Mouse (Mus musculus): ENCODE results near the gene Aplf.

Gene Aplf

GRCm38 (mm10) chr6:87671771-87672517, at the start of gene Aplf:
Gene Aplf, minus strand, starts transcription at chr6:87672193.
- in situ Hi-C loops (cut with MboI, MseI): loop anchor here (25.0 kb wide), 1 partner anchor 210 kb away; no protein-coding TSS in a partner anchor

DNA sequence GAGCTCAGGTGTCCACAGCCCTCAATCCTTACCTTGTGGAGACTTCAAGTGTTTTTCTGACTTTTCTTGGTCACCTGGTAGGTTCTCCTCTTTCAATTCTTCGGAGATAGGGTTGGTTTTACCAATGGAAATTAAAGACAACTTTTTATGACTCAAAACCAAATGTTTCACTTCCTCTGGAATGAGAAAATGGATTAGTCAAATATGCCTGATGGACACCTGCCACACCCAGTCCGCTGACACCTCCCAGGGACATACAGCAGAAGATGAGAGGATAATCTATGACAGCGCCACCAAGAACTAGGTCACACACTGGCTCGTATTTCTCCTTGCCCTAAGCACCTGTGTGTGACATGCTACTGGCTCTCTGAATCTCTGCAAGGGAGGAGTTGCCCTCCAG, 42.1 kb upstream of the Aplf start:
- in situ Hi-C loops (cut with MboI, MseI): no loop called here

GRCm38 (mm10) chr6:87712311-87712710, 40.3 kb upstream of the Aplf start:
- in situ Hi-C loops (cut with MboI, MseI): no loop called here

DNA sequence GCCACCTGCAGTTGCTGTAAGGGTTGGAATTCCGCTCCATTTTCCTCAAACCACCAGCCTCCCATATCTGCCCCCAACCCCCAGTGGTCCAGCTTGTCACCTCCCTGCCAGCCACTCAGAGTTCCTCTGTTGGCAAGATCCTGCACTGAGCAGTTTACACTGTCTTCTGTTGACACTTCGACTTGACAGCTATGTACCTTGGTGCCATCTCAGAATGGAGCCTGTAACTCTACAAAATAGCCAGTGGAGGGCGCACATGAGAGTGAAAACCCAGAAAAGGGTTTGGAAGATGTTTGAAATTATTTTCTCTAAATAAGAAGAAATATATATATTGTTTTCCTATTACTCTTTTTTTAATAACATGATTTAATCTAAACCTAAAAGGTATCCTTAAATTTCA, 34.3 kb upstream of the Aplf start:
- in situ Hi-C loops (cut with MboI, MseI): no loop called here

DNA sequence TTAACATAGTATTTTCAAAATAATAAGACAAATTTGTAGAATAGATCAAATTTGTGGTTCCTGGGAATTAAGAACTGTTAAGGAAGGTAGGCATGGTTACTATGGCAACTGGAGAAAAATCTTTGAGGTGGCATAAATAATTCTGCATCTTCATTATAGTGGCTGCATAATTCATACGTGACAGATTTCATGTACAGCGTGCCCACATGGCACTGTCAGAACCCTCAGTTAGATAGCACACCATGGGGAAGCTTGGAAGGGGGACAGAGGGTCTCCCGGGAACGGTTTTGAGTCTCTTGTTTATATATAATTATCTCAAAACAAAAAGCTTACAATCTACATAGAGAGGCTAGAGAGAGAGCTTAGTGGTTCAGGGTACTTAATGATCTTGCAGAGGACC, 24.6 kb upstream of the Aplf start:
- in situ Hi-C loops (cut with MboI, MseI): no loop called here

DNA sequence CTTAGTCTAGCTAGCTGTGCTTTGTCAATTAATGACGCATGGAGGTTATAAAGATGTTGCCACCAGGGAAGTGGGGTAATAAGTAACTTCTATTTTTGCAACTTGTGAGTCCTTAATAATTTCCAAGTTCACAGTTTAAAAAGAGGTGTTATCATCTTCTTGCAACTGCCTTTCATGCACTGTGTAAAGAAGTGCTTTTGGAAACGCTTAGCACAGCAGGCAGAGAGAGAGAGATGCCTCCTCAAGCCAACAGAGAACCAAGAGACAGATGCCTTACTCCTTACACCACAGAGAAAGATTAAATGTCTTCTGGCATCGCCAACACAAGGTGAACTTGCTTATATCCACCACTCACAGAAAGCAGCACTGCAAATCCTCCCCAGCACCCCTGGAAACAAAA, 24.0 kb upstream of the Aplf start:
- in situ Hi-C loops (cut with MboI, MseI): no loop called here

- in situ Hi-C loops (cut with MboI, MseI): no loop called here
These were observed 8.4 kb upstream of the Aplf start for GRCm38 (mm10) chr6:87680418-87680817.

- in situ Hi-C loops (cut with MboI, MseI): loop anchor here (25.0 kb wide), 1 partner anchor 210 kb away; no protein-coding TSS in a partner anchor
These were observed 668 bp upstream of the Aplf start for GRCm38 (mm10) chr6:87672661-87673060.

DNA sequence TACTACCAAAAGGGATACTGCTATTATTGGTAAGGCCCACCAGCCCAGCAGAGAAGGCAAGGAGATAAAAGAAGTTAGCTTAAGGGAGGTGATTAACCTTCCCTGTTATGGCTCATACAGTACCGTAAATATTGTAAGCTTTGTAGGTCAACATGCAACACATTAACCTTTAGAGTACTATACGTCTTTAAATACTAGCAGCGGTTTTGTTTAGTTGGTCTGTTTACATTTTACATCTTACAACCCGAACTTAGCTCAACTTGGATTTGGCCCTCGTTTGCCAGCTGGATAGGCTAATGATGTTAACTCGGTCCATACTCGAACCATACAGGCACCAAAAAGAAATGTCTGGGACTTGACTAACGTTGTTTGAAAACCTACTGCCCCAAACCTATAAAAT, 640 bp downstream of the Aplf start:
- in situ Hi-C loops (cut with MboI, MseI): loop anchor here (25.0 kb wide), 1 partner anchor 209 kb away; no protein-coding TSS in a partner anchor

DNA sequence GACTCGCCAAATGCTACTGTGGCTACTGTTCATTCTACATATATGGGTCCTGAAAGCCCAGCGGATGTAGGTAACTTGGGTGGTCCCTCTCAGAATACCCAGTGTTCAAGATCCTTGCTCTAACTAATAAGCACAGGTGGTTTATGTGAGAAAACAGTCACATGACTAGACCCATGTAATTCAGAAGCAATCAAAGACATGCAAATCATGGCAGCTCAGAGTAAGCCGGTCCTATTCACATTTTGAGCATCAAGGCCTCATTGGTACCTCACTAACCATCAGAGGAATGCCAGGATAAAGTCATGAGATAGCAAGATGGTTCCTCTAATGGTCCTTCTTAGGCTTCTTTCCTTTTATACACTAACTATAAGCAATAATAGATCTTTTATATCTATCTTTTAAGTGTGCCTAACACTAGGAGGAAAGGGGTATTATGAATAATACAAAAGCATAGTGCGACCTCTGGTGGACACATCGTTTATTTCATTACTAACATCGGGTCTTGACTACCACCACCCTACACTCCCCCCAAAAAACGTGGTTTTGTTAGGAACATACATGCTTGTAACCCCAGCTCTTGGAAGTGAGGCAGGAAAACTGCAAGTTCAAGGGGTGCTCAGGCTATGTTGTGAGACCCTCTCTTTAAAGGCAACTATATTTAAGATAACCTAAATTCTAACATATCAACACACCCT, 2.0 kb downstream of the Aplf start:
- in situ Hi-C loops (cut with MboI, MseI): loop anchor here (10.0 to 25.0 kb wide), 2 partner anchors 208 to 285 kb away; partner anchors contain the start of gene Gkn3

GRCm38 (mm10) chr6:87668733-87669132, 3.3 kb downstream of the Aplf start:
- in situ Hi-C loops (cut with MboI, MseI): loop anchor here (10.0 to 25.0 kb wide), 2 partner anchors 206 to 284 kb away; partner anchors contain the start of gene Gkn3

- in situ Hi-C loops (cut with MboI, MseI): loop anchor here (10.0 to 25.0 kb wide), 2 partner anchors 206 to 283 kb away; partner anchors contain the start of gene Gkn3
These were observed 4.2 kb downstream of the Aplf start for GRCm38 (mm10) chr6:87667804-87668203.

DNA sequence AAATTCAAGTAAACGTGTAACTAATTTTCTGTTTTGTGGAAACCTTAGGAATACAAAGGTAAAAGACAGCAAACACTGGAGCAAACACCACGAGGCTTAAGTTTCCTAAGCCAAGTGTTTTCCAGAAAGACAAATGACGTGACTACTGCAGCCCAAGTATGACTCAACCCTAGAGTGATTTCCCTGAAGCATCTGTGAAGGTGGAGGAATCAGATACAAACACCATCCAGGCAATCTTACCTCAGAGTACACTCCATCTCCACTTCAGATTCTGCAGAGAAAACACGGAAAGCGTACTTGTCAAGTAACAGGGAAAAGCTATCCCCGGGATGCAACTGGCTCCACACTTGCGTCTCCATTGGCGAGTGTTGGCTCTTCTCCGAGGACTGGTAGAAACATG, 8.5 kb downstream of the Aplf start:
- in situ Hi-C loops (cut with MboI, MseI): loop anchor here (10.0 to 25.0 kb wide), 2 partner anchors 201 to 279 kb away; partner anchors contain the start of gene Gkn3

- in situ Hi-C loops (cut with MboI, MseI): loop anchor here (10.0 to 25.0 kb wide), 2 partner anchors 200 to 277 kb away; partner anchors contain the start of gene Gkn3
These were observed 9.8 kb downstream of the Aplf start for GRCm38 (mm10) chr6:87662197-87662596.

DNA sequence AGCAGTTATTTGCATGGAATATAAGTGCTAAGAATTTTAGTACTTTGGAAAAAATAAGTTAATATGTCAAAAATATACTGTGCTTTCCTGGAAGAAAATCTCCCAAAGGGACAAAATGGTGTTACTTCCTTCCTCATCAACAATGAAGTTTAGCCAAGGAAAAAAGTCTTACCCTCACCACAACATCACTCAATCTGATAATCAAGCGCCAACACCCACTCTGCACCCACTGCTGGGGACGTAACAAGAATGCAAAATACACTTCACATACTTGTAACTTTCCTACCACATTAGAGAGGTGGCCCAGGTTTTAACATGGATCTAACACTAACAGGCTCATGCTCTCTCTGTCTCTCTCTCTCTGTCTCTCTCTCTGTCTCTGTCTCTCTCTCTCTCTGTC, 10.3 kb downstream of the Aplf start:
- in situ Hi-C loops (cut with MboI, MseI): loop anchor here (10.0 to 25.0 kb wide), 2 partner anchors 199 to 277 kb away; partner anchors contain the start of gene Gkn3

DNA sequence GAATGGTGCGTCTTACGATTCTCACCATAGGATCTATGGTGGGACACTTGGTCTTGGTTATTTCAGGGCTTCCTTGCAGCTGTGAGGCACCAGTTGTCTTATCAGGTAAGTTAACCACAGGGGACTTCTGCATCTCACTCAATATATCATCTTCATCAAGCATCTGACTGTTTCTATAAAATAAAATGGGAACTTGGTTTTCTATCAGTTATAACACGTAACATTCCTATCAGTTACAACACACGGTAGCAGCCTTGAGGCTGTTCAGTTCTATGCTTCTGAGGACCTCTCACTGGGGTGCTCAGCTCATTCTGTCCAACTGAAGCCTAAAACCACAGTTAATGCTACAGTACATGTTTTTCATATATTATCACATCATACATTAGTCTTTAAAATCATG, 13.2 kb downstream of the Aplf start:
- in situ Hi-C loops (cut with MboI, MseI): loop anchor here (25.0 kb wide), 1 partner anchor 197 kb away; no protein-coding TSS in a partner anchor

- in situ Hi-C loops (cut with MboI, MseI): loop anchor here (25.0 kb wide), 1 partner anchor 192 kb away; no protein-coding TSS in a partner anchor
These were observed 17.9 kb downstream of the Aplf start for GRCm38 (mm10) chr6:87653904-87654638.

GRCm38 (mm10) chr6:87653478-87653877, 18.5 kb downstream of the Aplf start:
- in situ Hi-C loops (cut with MboI, MseI): loop anchor here (25.0 kb wide), 1 partner anchor 191 kb away; no protein-coding TSS in a partner anchor

DNA sequence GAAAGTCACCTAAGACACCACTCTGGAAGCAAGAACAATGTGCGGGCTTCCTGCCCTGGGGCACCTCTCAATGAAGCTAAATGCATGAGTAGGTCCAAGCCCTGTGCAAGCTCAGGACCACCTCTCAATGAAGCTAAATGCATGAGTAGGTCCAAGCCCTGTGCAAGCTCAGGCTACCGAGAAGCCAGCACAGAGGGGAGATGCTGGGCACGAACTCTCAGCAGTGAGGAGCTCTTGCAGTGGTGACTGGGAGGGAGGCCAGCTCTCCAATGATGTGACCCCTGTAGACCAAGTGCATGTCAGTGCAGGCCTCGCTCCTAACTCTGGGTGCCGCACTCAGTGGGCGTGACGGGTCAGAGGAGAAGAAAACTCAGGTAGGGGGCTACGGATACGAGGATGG, 19.3 kb downstream of the Aplf start:
- in situ Hi-C loops (cut with MboI, MseI): loop anchor here (25.0 kb wide), 1 partner anchor 190 kb away; no protein-coding TSS in a partner anchor

GRCm38 (mm10) chr6:87651787-87652186, 20.2 kb downstream of the Aplf start:
- in situ Hi-C loops (cut with MboI, MseI): loop anchor here (25.0 kb wide), 1 partner anchor 189 kb away; no protein-coding TSS in a partner anchor

DNA sequence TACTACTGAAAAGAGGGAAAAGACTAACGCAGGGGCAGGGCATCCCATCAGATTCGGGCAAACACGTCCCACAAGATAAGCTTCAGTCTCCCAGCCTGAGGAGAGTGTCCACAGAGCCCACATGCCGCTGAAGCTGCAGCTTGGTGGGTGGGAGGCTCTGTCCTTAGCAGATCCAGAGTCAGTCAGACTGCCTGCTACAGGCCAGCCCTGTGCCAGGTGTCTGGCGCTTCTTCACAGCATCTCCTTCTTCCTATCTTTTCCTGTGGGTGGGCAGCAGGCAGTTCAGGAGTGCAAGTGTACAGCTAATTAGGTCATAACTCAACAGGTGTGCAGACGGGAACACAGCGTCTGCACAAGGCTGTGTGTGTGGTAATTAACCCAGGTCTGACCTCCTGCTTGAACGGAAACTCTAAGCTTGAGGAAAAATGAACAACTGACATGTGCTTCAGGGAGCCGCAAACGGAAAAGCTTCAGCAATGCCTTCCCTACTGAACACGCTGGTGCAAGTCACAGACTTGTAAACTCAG, 33.8 kb downstream of the Aplf start:
- in situ Hi-C loops (cut with MboI, MseI): no loop called here
